Mouse (Mus musculus) spleen, adult 2 months (tissue): ENCODE measurements at regions not wholly inside any gene's neighbourhood (a gene's known extent, or its start where the extent isn't known, plus 50 kb on each side); places are given as distances from the start of the nearest gene placed in this dataset.

Source experiments
- DNase-seq, 2 experiments: peaks; one replicate each; pipeline versions ENCODE4 v3.0.0 to v3.0.0-alpha.2; 2012 to 2021; ENCODE audit warnings: low spot score in 2 of 2, low read depth in 1 of 2
- H3K27ac ChIP-seq: fragments of 200-500 bp; 2 replicates; pipeline ENCODE4 v1.5.1; 2012; ENCODE audit warnings: low read length, inconsistent platforms; ENCODE audit not compliant: insufficient read depth
- H3K27me3 ChIP-seq: fragments of 200-500 bp; 2 replicates; pipeline ENCODE4 v1.6.1; 2012; ENCODE audit warnings: mild to moderate bottlenecking, moderate library complexity, low read length, inconsistent platforms; ENCODE audit not compliant: control insufficient read depth, insufficient read depth
- H3K36me3 ChIP-seq: fragments of 200-500 bp; 2 replicates; pipeline ENCODE4 v1.6.1; 2012; ENCODE audit warnings: mild to moderate bottlenecking, low read length, inconsistent platforms; ENCODE audit not compliant: control insufficient read depth, insufficient read depth
- H3K4me1 ChIP-seq: fragments of 200-500 bp; 2 replicates; pipeline ENCODE4 v1.6.1; 2011; ENCODE audit warnings: inconsistent platforms; ENCODE audit not compliant: control insufficient read depth, insufficient read depth, insufficient read length
- H3K4me3 ChIP-seq: fragments of 200-500 bp; 2 replicates; pipeline ENCODE4 v1.5.1; 2011; ENCODE audit warnings: mild to moderate bottlenecking, inconsistent platforms; ENCODE audit not compliant: insufficient read depth, insufficient read length; ENCODE audit errors: extremely low read depth
- CTCF ChIP-seq: fragments of 200-500 bp; IDR thresholded peaks from 2 replicates; pipeline ENCODE4 v1.5.1; 2011; ENCODE audit warnings: mild to moderate bottlenecking, inconsistent platforms; ENCODE audit not compliant: insufficient read depth, insufficient read length, insufficient replicate concordance; ENCODE audit errors: extremely low read depth
- POLR2A ChIP-seq: fragments of 200-500 bp; IDR thresholded peaks from 2 replicates; pipeline ENCODE4 v1.6.1; 2011; ENCODE audit warnings: low read depth, low read length, inconsistent platforms
- WGBS: fragments of 180-500 bp; shearing (Covaris S2); methylation state at CpG from one replicate; pipeline ENCODE4 v1.1.7; 2018; 5-methylcytosine and 5-hydroxymethylcytosine counted together

DNA sequence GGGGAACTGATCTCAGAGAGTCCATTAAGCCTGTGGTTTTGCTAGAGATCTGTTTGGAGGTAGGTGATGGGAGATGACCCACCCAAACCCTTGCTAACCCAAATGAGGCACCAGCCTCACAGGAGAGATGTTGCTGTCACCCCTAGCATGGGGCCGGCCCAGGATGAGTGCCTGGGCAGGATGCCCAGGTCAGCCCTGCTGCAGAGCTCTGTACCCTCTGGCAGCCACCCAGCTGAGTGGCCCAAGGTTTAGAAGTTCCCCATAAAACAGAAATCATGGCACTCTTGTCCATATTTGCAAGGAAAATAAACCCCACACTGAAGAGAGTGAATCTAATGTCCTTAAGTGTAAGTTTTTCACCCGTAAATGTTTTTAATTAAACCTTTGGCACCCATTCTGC lies 141.7 kb downstream of the H2afy start:
- Histone ChIP-seq H3K4me3 (no peak overlapping the region), H3K36me3 (no peaks in the 10 kb centered on the region), H3K27me3 (no peaks in the 10 kb centered on the region), H3K27ac (no peak overlapping the region), H3K4me1 (no peaks in the 10 kb centered on the region)
- no peak for DNase-seq
- 48% methylated on average over 2 of the region's 2 CpGs for WGBS
- TF ChIP-seq CTCF = no peak
- TF ChIP-seq POLR2A = no peak

DNA sequence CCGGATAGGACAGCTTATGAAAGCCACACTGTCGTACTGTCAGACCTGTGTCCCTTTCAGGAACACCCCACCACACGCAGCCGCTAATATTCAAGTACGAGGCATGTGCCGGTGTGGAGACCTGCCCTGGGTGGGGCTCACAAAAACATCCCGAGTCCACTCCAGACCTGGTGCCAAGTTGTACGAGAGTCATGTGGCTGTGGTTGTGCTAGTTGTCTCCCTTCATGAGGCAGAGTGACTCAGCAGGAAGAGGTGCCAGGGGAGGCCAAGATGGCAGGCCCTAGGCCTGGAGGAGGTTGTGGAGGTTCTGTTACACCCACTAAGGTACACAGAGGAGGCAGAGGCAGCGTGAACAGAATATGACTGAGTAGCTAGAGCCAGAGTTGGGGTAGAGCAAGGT lies 143.5 kb downstream of the H2afy start:
- H3K4me3 ChIP-seq = no peak overlapping the region
- H3K36me3 ChIP-seq = no peaks in the 10 kb centered on the region
- H3K27ac ChIP-seq = no peak overlapping the region
- H3K27me3 ChIP-seq = no peaks in the 10 kb centered on the region; the same call in 1 of the 2 replicates
- H3K4me1 ChIP-seq = no peaks in the 10 kb centered on the region
- no peak for TF ChIP-seq POLR2A
- no peak for TF ChIP-seq CTCF
- WGBS = 75% methylated on average over 9 of the region's 9 CpGs
- no peak for DNase-seq

DNA sequence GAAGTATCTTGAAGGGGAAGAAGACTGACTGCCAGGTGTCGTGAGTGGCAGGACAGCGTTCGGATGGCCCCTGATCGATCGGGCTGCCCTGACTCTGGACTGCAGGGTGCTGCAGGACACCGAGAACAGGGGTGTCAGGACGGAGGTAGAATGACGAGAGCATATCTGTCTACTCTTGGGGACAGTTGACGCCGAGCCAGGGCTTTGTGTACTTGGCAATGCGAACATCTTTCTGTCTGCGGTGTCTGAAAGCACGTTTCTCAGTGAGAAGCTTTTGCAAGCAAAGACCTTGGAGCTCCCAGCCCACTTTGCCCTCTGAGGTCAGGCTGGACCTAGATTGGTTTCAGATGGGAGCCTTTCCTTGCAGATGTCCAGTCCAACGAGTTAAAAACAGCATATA lies 144.9 kb downstream of the H2afy start:
- TF ChIP-seq CTCF (no peak), POLR2A (no peak)
- no peaks in the 10 kb centered on the region; the same call in 1 of the 2 replicates for H3K27me3 ChIP-seq
- no peak overlapping the region for H3K27ac ChIP-seq
- H3K36me3 ChIP-seq = no peaks in the 10 kb centered on the region
- DNase-seq = no peak
- 91% methylated on average over 14 of the region's 14 CpGs for WGBS
- H3K4me3 ChIP-seq = no peak overlapping the region
- H3K4me1 ChIP-seq = no peaks in the 10 kb centered on the region

DNA sequence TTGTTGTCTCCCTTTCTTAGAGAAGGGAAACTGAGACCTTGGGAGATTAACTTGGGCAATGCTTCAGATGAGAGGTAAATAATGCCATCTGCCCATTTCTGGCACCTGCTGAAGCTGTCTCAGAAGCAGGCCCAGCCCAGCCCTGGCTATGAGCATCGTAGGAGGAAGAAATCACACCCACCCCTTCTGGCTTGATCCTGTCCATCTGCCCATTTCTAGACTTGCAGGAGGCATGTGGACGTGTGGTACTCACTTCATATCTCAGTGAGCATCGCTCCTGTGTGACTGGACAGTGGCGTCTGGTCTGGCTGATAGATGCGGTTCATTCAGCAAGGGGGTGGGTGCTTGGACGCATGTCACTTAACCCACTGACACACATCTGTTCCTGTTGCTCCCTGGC lies 146.0 kb downstream of the H2afy start:
- no peak for TF ChIP-seq CTCF
- TF ChIP-seq POLR2A = no peak
- WGBS = 84% methylated on average over 6 of the region's 6 CpGs
- Histone ChIP-seq H3K4me3 (no peak overlapping the region), H3K4me1 (no peaks in the 10 kb centered on the region), H3K27ac (no peak overlapping the region), H3K36me3 (no peaks in the 10 kb centered on the region), H3K27me3 (no peaks in the 10 kb centered on the region; the same call in 1 of the 2 replicates)
- no peak for DNase-seq

DNA sequence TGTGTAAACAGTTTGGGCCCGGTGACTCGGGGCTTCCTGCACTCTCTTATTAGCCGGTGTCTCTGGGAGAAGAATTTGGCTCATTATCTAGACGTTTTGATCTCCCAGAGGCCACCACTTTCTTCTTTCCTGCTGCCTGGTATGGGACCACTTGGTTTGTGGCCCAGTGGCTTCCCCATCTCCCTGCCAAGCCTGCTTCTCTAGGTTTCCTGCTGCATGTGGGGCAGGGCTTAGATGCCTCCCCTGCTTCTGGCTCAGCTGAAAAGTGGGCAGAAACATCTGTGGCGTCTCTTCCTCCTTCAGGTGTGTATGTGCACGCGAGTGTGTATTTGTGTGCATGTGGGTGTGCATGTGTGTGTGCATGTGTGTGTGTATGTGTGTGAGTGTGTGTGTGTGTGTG lies 146.8 kb downstream of the H2afy start:
- H3K27ac ChIP-seq = no peak overlapping the region
- H3K36me3 ChIP-seq = no peaks in the 10 kb centered on the region
- no peaks in the 10 kb centered on the region; the same call in 1 of the 2 replicates for H3K27me3 ChIP-seq
- TF ChIP-seq CTCF = no peak
- TF ChIP-seq POLR2A = no peak
- DNase-seq = no peak
- H3K4me3 ChIP-seq = no peak overlapping the region
- H3K4me1 ChIP-seq = no peaks in the 10 kb centered on the region
- WGBS = 10% methylated on average over 7 of the region's 7 CpGs

DNA sequence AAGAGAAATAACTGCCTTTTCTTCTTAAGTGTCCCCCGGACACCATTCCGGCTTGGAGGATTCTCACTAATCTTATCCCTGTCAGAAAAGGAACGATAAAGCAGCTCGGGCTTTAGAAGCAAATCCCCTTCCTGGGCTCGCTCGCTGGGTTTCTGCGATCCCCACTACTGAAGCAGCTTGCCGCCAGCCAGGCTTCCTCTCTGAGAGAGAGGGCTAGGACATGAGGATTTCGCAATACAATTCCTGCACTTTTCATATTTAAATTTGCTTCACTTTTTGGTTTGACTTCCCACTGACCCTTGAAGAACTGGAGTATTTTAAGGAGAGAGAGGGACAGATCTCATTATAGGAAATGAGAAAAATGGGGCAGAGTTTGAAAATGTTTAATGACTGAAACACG lies 149.4 kb upstream of the Pitx1 start:
- WGBS = 42% methylated on average over 10 of the region's 10 CpGs
- TF ChIP-seq POLR2A (no peak), CTCF (no peak)
- no peaks in the 10 kb centered on the region for H3K36me3 ChIP-seq
- H3K27me3 ChIP-seq = no peaks in the 10 kb centered on the region; the same call in 1 of the 2 replicates
- no peaks in the 10 kb centered on the region for H3K4me1 ChIP-seq
- no peak for DNase-seq
- no peak overlapping the region for H3K27ac ChIP-seq
- no peak overlapping the region for H3K4me3 ChIP-seq

DNA sequence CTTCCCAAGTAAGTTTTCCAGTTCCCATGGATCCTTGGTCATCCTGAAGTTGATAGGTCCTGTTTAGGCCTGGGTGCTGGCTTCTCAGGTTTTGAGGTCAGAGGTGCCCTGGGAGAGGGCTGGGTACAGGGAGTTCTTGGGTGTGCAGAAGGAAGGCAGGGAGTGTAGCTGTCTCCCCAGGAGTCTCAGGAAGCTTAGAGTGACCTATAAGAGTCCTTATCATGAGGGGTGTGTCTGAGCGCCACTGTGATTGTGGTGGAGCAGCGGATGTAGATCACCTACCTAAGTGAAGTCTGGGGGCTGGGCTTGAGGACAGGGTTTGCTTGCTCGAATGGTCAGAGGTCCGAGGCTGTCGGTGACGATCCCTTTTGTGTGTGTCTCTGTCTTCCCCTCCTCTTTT lies 148.8 kb upstream of the Pitx1 start:
- TF ChIP-seq CTCF (no peak), POLR2A (no peak)
- no peaks in the 10 kb centered on the region for H3K36me3 ChIP-seq
- WGBS = 78% methylated on average over 6 of the region's 6 CpGs
- H3K27ac ChIP-seq = no peak overlapping the region
- H3K27me3 ChIP-seq = no peaks in the 10 kb centered on the region; the same call in 1 of the 2 replicates
- no peak for DNase-seq
- no peaks in the 10 kb centered on the region for H3K4me1 ChIP-seq
- no peak overlapping the region for H3K4me3 ChIP-seq
